Mouse (Mus musculus) hindbrain, embryonic 11.5 days (tissue): ENCODE measurements at regions not wholly inside any gene's neighbourhood (a gene's known extent, or its start where the extent isn't known, plus 50 kb on each side); places are given as distances from the start of the nearest gene placed in this dataset.
A peak's percentile ranks its signal among the peaks of the same experiment; 100 is the strongest.

Experiments
- ATAC-seq: fragments of 200-750 bp; cut with Nextera tagmentation; 2 replicates; pipeline ENCODE4 v1.8.0; 2017; ENCODE audit warnings: mild to moderate bottlenecking, moderate TSS enrichment, moderate library complexity; ENCODE audit not compliant: low FRiP score
- DNase-seq: peaks from one replicate; pipeline ENCODE4 v3.0.0-alpha.2; 2015; ENCODE audit warnings: low spot score
- H3K27ac ChIP-seq: fragments of 300-500 bp; sonication (generic); 2 replicates; pipeline ENCODE4 v1.5.1; 2014; ENCODE audit warnings: mild to moderate bottlenecking, low read depth, low read length
- H3K27me3 ChIP-seq: fragments of 300-500 bp; sonication (generic); 2 replicates; pipeline ENCODE4 v1.6.1; 2014; ENCODE audit warnings: mild to moderate bottlenecking, low read length, moderate library complexity, mixed read lengths; ENCODE audit not compliant: control insufficient read depth, insufficient read depth
- H3K36me3 ChIP-seq: fragments of 300-500 bp; sonication (generic); 2 replicates; pipeline ENCODE4 v1.6.1; 2014; ENCODE audit warnings: mild to moderate bottlenecking, low read length, moderate library complexity, mixed read lengths; ENCODE audit not compliant: control insufficient read depth, insufficient read depth
- H3K4me1 ChIP-seq: fragments of 300-500 bp; sonication (generic); replicated peaks from 2 replicates; pipeline ENCODE4 v1.6.1; 2014; ENCODE audit warnings: low read length, mixed read lengths; ENCODE audit not compliant: control insufficient read depth, insufficient read depth
- H3K4me2 ChIP-seq: fragments of 300-500 bp; sonication (generic); replicated peaks from 2 replicates; pipeline ENCODE4 v1.6.1; 2014; ENCODE audit warnings: mild to moderate bottlenecking, low read depth, low read length
- H3K4me3 ChIP-seq: fragments of 300-500 bp; sonication (generic); 2 replicates; pipeline ENCODE4 v1.5.1; 2014; ENCODE audit warnings: low read depth, low read length
- H3K9ac ChIP-seq: fragments of 300-500 bp; sonication (generic); 2 replicates; pipeline ENCODE4 v1.6.1; 2014; ENCODE audit warnings: low read depth, low read length
- H3K9me3 ChIP-seq: fragments of 300-500 bp; sonication (generic); 2 replicates; pipeline ENCODE4 v1.6.1; 2016; ENCODE audit warnings: low read length; ENCODE audit not compliant: control insufficient read depth
- WGBS: fragments of 180-500 bp; shearing (Covaris S2); extraction: QIAGEN DNeasy Blood & Tissue Kit; methylation state at CpG from one replicate; pipeline ENCODE4 v1.1.7; 2014; 5-methylcytosine and 5-hydroxymethylcytosine counted together

GRCm38 (mm10) chr12:98090171-98090570 lies 169.1 kb downstream of the Galc start:
- no peaks in the 10 kb centered on the region for H3K4me1 ChIP-seq
- ATAC-seq (no peak), DNase-seq (no peak)
- WGBS = 58% methylated on average over 5 of the region's 5 CpGs
- no peaks in the 10 kb centered on the region for H3K36me3 ChIP-seq
- no peak overlapping the region for H3K27ac ChIP-seq
- H3K9me3 ChIP-seq = no peaks in the 10 kb centered on the region
- H3K27me3 ChIP-seq = no peaks in the 10 kb centered on the region
- no peak overlapping the region for H3K9ac ChIP-seq
- no peak overlapping the region for H3K4me2 ChIP-seq
- no peak overlapping the region for H3K4me3 ChIP-seq

DNA sequence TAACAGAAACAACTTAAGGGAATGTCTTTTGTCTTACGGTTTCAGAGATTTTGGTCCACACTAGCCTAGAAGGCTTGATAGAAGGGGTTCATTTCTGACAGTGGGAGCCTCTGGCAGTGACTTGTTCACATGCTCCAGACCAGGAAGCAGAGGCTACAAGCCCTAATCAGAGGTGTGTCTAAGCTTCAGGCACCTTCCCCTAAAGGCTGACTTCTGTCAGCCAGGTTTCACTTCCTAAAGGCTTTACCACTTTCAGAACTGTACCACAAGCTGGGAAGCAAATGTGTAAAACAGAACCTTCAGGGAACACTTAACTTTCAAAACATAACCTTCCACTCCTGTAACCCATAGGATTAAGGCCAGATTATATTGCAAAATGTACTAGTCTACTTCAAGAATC lies 180.9 kb downstream of the Galc start:
- no peaks in the 10 kb centered on the region for H3K9me3 ChIP-seq
- 92% methylated on average over 1 of the region's 1 CpGs for WGBS
- no peak overlapping the region for H3K27ac ChIP-seq
- H3K27me3 ChIP-seq = no peaks in the 10 kb centered on the region
- no peak overlapping the region for H3K4me3 ChIP-seq
- no peaks in the 10 kb centered on the region for H3K4me1 ChIP-seq
- no peaks in the 10 kb centered on the region for H3K36me3 ChIP-seq
- no peak overlapping the region for H3K4me2 ChIP-seq
- no peak for ATAC-seq
- DNase-seq = no peak
- no peak overlapping the region for H3K9ac ChIP-seq

- ATAC-seq = no peak
- Histone ChIP-seq H3K36me3 (no peaks in the 10 kb centered on the region), H3K27me3 (no peaks in the 10 kb centered on the region), H3K4me1 (no peaks in the 10 kb centered on the region), H3K27ac (no peak overlapping the region), H3K9ac (no peak overlapping the region), H3K4me2 (no peak overlapping the region), H3K4me3 (no peak overlapping the region), H3K9me3 (no peaks in the 10 kb centered on the region)
- 93% methylated on average over 2 of the region's 2 CpGs for WGBS
- DNase-seq = no peak
Observed at GRCm38 (mm10) chr12:98075580-98075979, 183.7 kb downstream of the Galc start.

DNA sequence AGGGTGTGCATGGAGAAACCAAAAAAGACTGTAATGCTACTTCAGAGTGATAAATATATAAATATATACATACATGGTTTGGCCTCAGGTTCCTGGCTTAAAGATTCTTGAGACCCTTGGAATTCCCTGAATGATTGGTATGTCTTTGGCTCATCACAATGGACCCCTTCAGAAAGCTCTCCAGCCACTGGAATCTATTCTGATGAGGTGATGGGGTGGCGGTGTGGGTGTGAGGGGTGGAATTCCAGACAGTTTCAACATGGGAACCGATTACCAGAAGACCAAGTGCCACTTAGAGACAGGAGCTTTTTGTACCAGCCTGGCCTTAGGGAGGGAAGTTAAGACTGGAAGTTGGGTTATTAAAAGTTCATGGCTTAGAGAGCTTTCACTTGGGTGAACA lies 190.1 kb downstream of the Galc start:
- H3K9me3 ChIP-seq = no peaks in the 10 kb centered on the region
- H3K4me3 ChIP-seq = no peak overlapping the region
- H3K36me3 ChIP-seq = no peaks in the 10 kb centered on the region
- H3K4me1 ChIP-seq = no peaks in the 10 kb centered on the region
- DNase-seq (no peak), ATAC-seq (no peak)
- H3K9ac ChIP-seq = no peak overlapping the region
- H3K4me2 ChIP-seq = no peak overlapping the region
- WGBS = 61% methylated on average over 2 of the region's 2 CpGs
- no peak overlapping the region for H3K27ac ChIP-seq
- no peaks in the 10 kb centered on the region for H3K27me3 ChIP-seq

- DNase-seq = no peak
- Histone ChIP-seq H3K4me1 (no peaks in the 10 kb centered on the region), H3K9ac (no peak overlapping the region), H3K9me3 (no peaks in the 10 kb centered on the region), H3K27me3 (no peaks in the 10 kb centered on the region), H3K4me3 (no peak overlapping the region), H3K4me2 (no peak overlapping the region), H3K27ac (no peak overlapping the region), H3K36me3 (no peaks in the 10 kb centered on the region)
- 87% methylated on average over 7 of the region's 7 CpGs for whole genome bisulfite sequencing
- no peak for ATAC-seq
Observed at GRCm38 (mm10) chr12:98059419-98060180, 199.7 kb downstream of the Galc start.

DNA sequence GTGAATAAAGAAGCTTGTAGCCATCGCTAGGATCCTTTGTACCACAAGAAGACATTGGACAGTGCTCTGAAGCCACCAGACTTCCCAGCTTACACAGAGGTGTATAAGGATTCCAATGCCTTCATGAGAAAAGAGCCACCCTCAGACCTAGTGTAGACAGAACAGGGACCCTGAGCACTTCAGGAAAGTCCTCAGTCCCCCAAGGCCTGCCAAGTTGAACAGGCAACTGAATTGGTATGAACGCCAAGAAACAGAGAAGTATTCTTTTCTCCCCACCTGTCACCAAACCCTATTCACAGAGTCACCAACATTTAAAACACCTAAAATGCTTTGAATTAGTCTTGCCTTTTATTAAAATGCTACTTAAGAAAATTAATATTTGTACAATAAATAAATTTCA lies 200.3 kb downstream of the Galc start:
- 92% methylated on average over 2 of the region's 2 CpGs for WGBS
- Histone ChIP-seq H3K4me3 (no peak overlapping the region), H3K27me3 (no peaks in the 10 kb centered on the region), H3K36me3 (no peaks in the 10 kb centered on the region), H3K9me3 (no peaks in the 10 kb centered on the region), H3K4me1 (no peaks in the 10 kb centered on the region), H3K9ac (no peak overlapping the region), H3K4me2 (no peak overlapping the region), H3K27ac (no peak overlapping the region)
- DNase-seq = no peak
- no peak for ATAC-seq

- Histone ChIP-seq H3K36me3 (no peaks in the 10 kb centered on the region), H3K27me3 (no peaks in the 10 kb centered on the region), H3K4me2 (no peak overlapping the region), H3K9me3 (no peaks in the 10 kb centered on the region), H3K27ac (no peak overlapping the region), H3K4me1 (no peaks in the 10 kb centered on the region), H3K4me3 (no peak overlapping the region), H3K9ac (no peak overlapping the region)
- DNase-seq (no peak), ATAC-seq (no peak)
- 73% methylated on average over 4 of the region's 4 CpGs for WGBS
Observed at GRCm38 (mm10) chr12:98050934-98051333, 208.3 kb downstream of the Galc start.

- 32% methylated on average over 1 of the region's 1 CpGs for WGBS
- Histone ChIP-seq H3K27me3 (no peaks in the 10 kb centered on the region), H3K36me3 (no peaks in the 10 kb centered on the region), H3K9ac (no peak overlapping the region), H3K4me2 (no peak overlapping the region), H3K27ac (no peak overlapping the region), H3K9me3 (no peaks in the 10 kb centered on the region), H3K4me3 (no peak overlapping the region), H3K4me1 (no peaks in the 10 kb centered on the region)
- DNase-seq (peak; percentile 40), ATAC-seq (0 out of 2 replicates have a peak, but pooled peaks have one; percentile 47)
Observed at GRCm38 (mm10) chr12:98050500-98050899, 208.8 kb downstream of the Galc start.

GRCm38 (mm10) chr12:98050057-98050456 lies 209.2 kb downstream of the Galc start:
- no peak overlapping the region for H3K9ac ChIP-seq
- no peaks in the 10 kb centered on the region for H3K27me3 ChIP-seq
- ATAC-seq = peak; percentile 53; the same call in 1 of the 2 replicates
- H3K4me3 ChIP-seq = no peak overlapping the region
- no peak overlapping the region for H3K4me2 ChIP-seq
- H3K36me3 ChIP-seq = no peaks in the 10 kb centered on the region
- DNase-seq = peak; percentile 22
- no peaks in the 10 kb centered on the region for H3K4me1 ChIP-seq
- no peak overlapping the region for H3K27ac ChIP-seq
- 20% methylated on average over 5 of the region's 5 CpGs for WGBS
- H3K9me3 ChIP-seq = no peaks in the 10 kb centered on the region
